Mouse (Mus musculus) T-helper 2 cell (primary cell): ENCODE measurements around the gene Fam163a.

Experiments
- in situ Hi-C: fragments of 300-600 bp; cut with MboI, MseI; formaldehyde crosslinking; loops from one replicate; pipeline ENCODE4 v1.15.1; 2025; ENCODE audit warnings: high pct_unique_total_duplicates

Fam163a gene

DNA sequence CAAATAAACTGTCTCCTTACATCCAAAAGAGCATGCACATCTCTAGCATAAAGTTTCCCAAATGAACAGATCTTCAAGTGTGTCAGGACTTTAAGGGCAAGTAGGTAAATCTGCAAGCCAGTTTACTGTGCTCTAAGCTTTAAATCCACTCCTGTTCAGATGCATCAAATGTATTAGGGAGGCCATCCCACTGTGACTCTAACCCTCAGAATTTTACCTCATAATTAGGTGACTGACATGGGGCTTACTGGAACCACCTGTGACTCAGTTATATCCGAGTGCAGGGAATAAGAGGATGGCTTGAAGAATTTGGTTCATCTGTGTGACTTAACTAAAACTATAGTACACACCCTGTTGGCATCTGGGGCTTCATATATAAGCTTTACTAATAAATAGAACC, 170.2 kb downstream of the Fam163a start:
- in situ Hi-C loops: loop anchor here (25.0 kb wide), 1 partner anchor 472 kb away; the partner anchor contains the start of gene Acbd6

DNA sequence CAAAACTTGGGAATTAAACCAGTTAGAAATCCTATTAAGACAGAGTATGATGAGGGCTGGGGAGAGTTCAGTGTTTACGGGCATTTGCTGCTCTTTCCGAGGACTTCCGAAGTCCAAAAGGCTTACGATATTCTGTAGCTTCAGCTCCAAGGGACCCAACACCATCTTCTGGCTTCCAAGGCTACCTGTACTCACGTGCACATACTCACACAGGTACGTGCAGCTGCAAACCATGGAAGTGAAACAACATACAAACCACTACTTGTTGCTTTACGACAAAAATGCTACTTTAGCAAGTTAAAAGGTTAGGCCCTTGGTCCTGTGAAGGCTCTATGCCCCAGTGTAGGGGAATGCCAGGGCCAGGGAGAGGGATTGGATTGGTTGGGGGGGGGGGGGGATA, 170.9 kb downstream of the Fam163a start:
- in situ Hi-C loops: loop anchor here (25.0 kb wide), 1 partner anchor 472 kb away; the partner anchor contains the start of gene Acbd6

DNA sequence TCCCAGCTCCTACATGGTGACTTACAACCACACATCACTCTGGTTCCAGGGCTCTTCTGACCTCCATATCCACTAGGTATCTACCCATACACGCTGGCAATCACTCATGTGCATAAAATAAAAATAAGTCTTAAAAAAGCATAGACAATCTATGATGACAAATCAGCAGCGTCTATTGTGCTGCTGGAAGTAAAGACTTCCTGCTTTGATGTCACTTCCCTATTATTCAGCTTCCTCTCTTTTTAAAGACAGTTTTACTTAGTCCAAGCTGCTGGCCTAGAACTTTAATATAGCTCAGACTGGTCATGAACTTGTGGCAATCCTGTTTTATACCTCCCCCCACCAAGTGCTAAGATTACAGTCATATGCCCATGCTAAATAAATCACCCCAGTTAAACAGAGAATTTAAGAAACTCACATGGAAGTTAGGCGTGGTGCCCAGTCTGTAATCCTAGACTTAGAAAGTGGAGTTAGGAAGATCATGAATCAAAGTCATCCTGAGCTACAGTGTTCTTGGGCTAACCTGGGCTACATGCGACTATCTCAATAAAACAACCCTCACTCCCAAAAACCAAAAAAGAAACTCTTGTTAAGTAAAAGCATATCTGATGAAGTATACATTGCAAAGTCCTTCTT, 176.4 kb downstream of the Fam163a start:
- in situ Hi-C loops: loop anchor here (25.0 kb wide), 1 partner anchor 466 kb away; the partner anchor contains the start of gene Acbd6

DNA sequence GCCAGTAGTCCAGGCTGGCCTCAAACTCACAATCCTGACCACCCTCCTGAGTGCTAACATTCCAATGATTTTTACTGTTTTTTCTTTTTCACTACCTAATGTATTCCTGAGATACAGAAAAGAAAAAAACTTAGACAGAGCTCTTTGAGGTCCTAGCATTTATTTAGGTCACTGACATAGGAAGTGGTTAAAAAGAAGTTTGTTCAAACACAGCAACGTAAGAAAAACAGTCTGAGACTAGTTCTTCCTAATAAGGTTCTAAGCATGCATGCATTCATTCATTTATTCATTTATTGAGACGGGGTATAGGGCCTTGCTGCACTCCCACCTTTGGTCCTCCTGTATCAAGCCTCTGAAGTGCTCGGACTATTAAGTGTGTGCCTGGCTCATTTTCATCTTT, 177.0 kb downstream of the Fam163a start:
- in situ Hi-C loops: loop anchor here (25.0 kb wide), 1 partner anchor 466 kb away; the partner anchor contains the start of gene Acbd6
